Mouse (Mus musculus) left cerebral cortex, adult 18-20 months (tissue): Measurements from ENCODE around the gene Sema3b. TPM values are rescaled to one million over a fixed set of nuclear protein-coding genes. Genes with fewer than 3 reads are reported as not detected.

Experiments used
- DNase-seq, 2 experiments: peaks; one replicate each; pipeline ENCODE4 v3.0.0; 2021 to 2022; ENCODE audit warnings: low spot score in 2 of 2, mixed read lengths in 1 of 2
- total RNA-seq, 2 experiments: library from RNA; stranded (reverse); gene quantifications; 2 replicates each; pipeline ENCODE4 v1.2.3; 2021

The Sema3b gene
- total RNA-seq, 2 experiments from 2014 or later: 3.5 to 4.5 TPM

GRCm38 (mm10) chr9:107550491-107551116 is 58.4 kb downstream of the Sema3b start:
- DNase-seq: no peak

- no peak for DNase-seq
These were observed 59.5 kb downstream of the Sema3b start for GRCm38 (mm10) chr9:107549297-107550074.

- no peak for DNase-seq
These were observed 60.2 kb downstream of the Sema3b start for GRCm38 (mm10) chr9:107548820-107549219.

- no peak for DNase-seq
These were observed 61.1 kb downstream of the Sema3b start for GRCm38 (mm10) chr9:107547957-107548356.

Other genes starting within 250 kb of the Sema3b start
- 10 to 100 TPM; 24.3 to 29.7 TPM for gene Cacna2d2, start 209.6 kb downstream of the Sema3b start, total RNA-seq
- gene Tmem115, start 75.3 kb downstream of the Sema3b start, total RNA-seq: 10 to 100 TPM; 36.0 to 38.5 TPM
- gene Cyb561d2, start 67.0 kb downstream of the Sema3b start, total RNA-seq: 10 to 100 TPM; 14.3 to 16.2 TPM
- 10 to 100 TPM; 42.2 to 43.6 TPM for gene Nprl2, start 67.0 kb downstream of the Sema3b start, total RNA-seq
- gene Zmynd10, start 61.9 kb downstream of the Sema3b start, total RNA-seq: 1 to 10 TPM; 6.1 to 7.2 TPM
- 10 to 100 TPM; 19.5 to 20.3 TPM for gene Rassf1, start 57.7 kb downstream of the Sema3b start, total RNA-seq
- 100 to 1,000 TPM; 104 to 108 TPM for gene Tusc2, start 46.0 kb downstream of the Sema3b start, total RNA-seq
- 10 to 100 TPM; 13.0 to 15.5 TPM for gene Hyal2, start 41.3 kb downstream of the Sema3b start, total RNA-seq
- 1 to 10 TPM; 6.3 to 7.2 TPM for gene Hyal1, start 32.3 kb downstream of the Sema3b start, total RNA-seq
- gene Naa80, start 30.3 kb downstream of the Sema3b start, total RNA-seq: 10 to 100 TPM; 10.1 to 13.4 TPM
- 1 to 10 TPM; 1.6 TPM for gene Hyal3, start 28.4 kb downstream of the Sema3b start, total RNA-seq
- 10 to 100 TPM; 11.3 to 11.9 TPM for gene Ifrd2, start 21.6 kb downstream of the Sema3b start, total RNA-seq
- gene Gnai2, start 26.1 kb upstream of the Sema3b start, total RNA-seq: 100 to 1,000 TPM; 222 to 239 TPM
- 10 to 100 TPM; 66.6 to 84.4 TPM for gene Slc38a3, start 60.3 kb upstream of the Sema3b start, total RNA-seq
- gene Gnat1, start 70.5 kb upstream of the Sema3b start, total RNA-seq: under 1 TPM; 0.35 to 0.73 TPM
- gene Sema3f, start 101.2 kb upstream of the Sema3b start, total RNA-seq: 10 to 100 TPM; 13.1 to 13.9 TPM
- gene Rbm5, start 161.8 kb upstream of the Sema3b start, total RNA-seq: 100 to 1,000 TPM; 120 to 133 TPM